Mouse (Mus musculus): ENCODE data around the gene Hoxa10. TPM values are rescaled to one million over a fixed set of nuclear protein-coding genes. Genes with fewer than 3 reads are reported as not detected.

The Hoxa10 gene
- polyA plus RNA-seq, 1 experiment from 2014 or later: not detected

- Histone ChIP-seq H3K4me3 (ENCODE audit: low read length) (no peak overlapping the region), H3K4me2 (ENCODE audit: low read depth, low read length) (no peak overlapping the region), H3K4me1 (ENCODE audit: control insufficient read depth, insufficient read depth, low read length) (no peaks in the 10 kb centered on the region), H3K9ac (ENCODE audit: low read length) (no peak overlapping the region), H3K27me3 (ENCODE audit: control insufficient read depth, insufficient read depth, low read length) (peaks cover 92% of the 10 kb centered on the region), H3K36me3 (ENCODE audit: control insufficient read depth, insufficient read depth) (no peaks in the 10 kb centered on the region), H3K9me3 (replicated peaks; ENCODE audit: control insufficient read depth, low read length) (no peaks in the 10 kb centered on the region), H3K27ac (ENCODE audit: low read length) (no peak overlapping the region)
- ATAC-seq (replicated peaks; ENCODE audit: extremely low read depth, insufficient read depth, low FRiP score): no peak
- WGBS: 12% methylated on average over 22 of the region's 22 CpGs
Observed at GRCm38 (mm10) chr6:52272766-52273655, 32.4 kb upstream of the Hoxa10 start.

DNA sequence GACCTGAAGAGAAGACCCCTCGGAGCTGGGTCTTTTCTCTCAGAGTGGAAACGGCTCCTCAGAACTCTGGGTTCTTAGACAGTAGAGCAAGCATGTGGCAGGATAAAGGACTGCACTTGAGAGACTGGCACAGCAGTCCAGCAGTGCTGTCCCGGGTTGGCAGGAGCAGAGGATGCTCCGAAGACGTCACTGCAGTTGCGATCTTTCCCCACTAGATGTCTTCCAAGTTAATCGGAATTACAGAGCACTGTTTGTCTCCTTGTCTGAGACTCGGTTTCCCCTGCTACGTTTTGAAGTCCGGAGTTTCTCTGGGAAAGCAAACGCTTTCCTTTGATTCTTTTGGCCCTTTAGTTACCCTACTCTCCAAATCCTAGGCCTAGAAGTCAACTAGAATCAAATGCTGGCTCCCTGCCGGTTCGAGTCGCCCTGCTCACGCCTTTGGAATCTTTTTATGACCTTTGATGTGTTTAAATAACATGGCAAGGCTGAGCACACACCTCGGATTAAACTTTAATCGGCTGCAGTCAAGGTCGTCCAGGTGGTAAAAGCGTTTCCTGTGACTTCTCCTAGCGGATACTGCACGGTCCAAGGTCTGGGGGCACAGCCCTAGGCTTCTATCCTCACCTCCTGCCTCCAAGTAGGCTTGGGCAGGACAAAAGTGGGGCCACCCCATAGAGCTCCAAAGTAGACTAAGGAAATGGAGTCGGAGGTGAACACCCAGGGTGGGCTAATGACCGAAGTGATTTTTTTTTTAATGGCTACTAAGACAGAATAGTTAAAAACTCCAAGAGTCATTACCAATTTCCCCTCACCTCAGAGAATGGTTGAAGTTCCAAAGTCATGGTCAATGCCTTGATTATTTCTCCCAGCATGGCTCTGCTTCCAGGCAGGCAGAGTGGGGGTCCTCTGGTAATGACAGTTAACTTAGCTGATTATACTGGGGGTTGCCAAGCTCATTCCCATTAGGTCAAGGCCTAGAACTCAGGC, 30.1 kb upstream of the Hoxa10 start:
- peaks cover 90% of the 10 kb centered on the region for H3K27me3 ChIP-seq (ENCODE audit: control insufficient read depth, insufficient read depth, low read length)
- ATAC-seq (replicated peaks; ENCODE audit: extremely low read depth, insufficient read depth, low FRiP score): no peak
- H3K4me3 ChIP-seq (ENCODE audit: low read length): no peak overlapping the region
- H3K9ac ChIP-seq (ENCODE audit: low read length): no peak overlapping the region
- H3K36me3 ChIP-seq (ENCODE audit: control insufficient read depth, insufficient read depth): no peaks in the 10 kb centered on the region
- WGBS: 11% methylated on average over 23 of the region's 23 CpGs
- H3K4me2 ChIP-seq (ENCODE audit: low read depth, low read length): no peak overlapping the region
- no peaks in the 10 kb centered on the region for H3K4me1 ChIP-seq (ENCODE audit: control insufficient read depth, insufficient read depth, low read length)
- no peak overlapping the region for H3K27ac ChIP-seq (ENCODE audit: low read length)
- H3K9me3 ChIP-seq (replicated peaks; ENCODE audit: control insufficient read depth, low read length): no peaks in the 10 kb centered on the region

DNA sequence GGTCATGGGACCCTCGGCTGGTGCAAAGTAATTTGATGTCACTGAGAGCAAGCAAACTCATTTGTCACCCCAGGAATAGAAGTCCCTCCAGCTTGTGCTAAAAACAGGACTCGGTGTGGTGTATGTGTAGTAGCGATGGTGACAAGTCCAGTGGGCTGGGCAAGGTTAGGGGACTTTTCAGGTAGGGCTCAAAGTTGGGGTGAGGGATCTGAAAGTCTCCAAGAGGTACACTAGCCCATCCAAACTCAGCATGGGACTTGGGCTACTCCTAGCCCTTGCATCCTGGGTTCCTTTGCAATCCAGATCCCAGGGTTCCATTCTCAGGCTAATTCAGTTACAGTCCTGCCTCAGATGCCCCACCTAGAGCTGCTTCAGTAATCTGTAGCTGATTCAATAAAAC, 28.1 kb upstream of the Hoxa10 start:
- H3K27me3 ChIP-seq (ENCODE audit: control insufficient read depth, insufficient read depth, low read length): peaks cover 93% of the 10 kb centered on the region

DNA sequence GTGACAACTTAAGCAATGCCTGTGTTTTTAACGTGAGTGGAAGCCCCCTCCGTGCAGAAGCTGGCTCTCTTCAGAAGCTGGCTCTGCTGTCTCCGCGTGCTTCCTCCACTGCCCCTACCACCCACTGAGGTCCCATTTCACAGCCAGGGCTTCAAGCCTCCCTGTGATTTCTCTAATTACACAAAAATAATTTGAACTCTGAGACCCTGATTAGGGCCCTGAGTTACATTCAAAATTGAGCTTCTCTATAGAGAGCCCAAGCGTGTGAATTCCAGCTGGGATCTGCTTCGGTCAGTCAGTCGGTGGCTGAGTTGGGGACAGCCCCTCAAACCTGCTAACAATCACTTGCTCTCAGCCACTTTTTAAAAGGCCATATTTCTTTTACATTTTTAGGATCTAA, 27.7 kb upstream of the Hoxa10 start:
- WGBS: 6% methylated on average over 7 of the region's 7 CpGs
- H3K9me3 ChIP-seq (replicated peaks; ENCODE audit: control insufficient read depth, low read length): no peaks in the 10 kb centered on the region
- no peak overlapping the region for H3K4me2 ChIP-seq (ENCODE audit: low read depth, low read length)
- H3K27ac ChIP-seq (ENCODE audit: low read length): no peak overlapping the region
- H3K27me3 ChIP-seq (ENCODE audit: control insufficient read depth, insufficient read depth, low read length): peaks cover 93% of the 10 kb centered on the region
- no peaks in the 10 kb centered on the region for H3K4me1 ChIP-seq (ENCODE audit: control insufficient read depth, insufficient read depth, low read length)
- ATAC-seq (replicated peaks; ENCODE audit: extremely low read depth, insufficient read depth, low FRiP score): no peak
- no peak overlapping the region for H3K9ac ChIP-seq (ENCODE audit: low read length)
- no peak overlapping the region for H3K4me3 ChIP-seq (ENCODE audit: low read length)
- no peaks in the 10 kb centered on the region for H3K36me3 ChIP-seq (ENCODE audit: control insufficient read depth, insufficient read depth)

More for the DNA sequence above, 28.1 kb upstream of the Hoxa10 start:
- H3K4me2 ChIP-seq (ENCODE audit: low read depth, low read length): no peak overlapping the region
- H3K9ac ChIP-seq (ENCODE audit: low read length): no peak overlapping the region
- H3K4me3 ChIP-seq (ENCODE audit: low read length): no peak overlapping the region
- 8% methylated on average over 3 of the region's 3 CpGs for WGBS
- no peak for ATAC-seq (replicated peaks; ENCODE audit: extremely low read depth, insufficient read depth, low FRiP score)
- no peaks in the 10 kb centered on the region for H3K36me3 ChIP-seq (ENCODE audit: control insufficient read depth, insufficient read depth)
- no peak overlapping the region for H3K27ac ChIP-seq (ENCODE audit: low read length)
- H3K9me3 ChIP-seq (replicated peaks; ENCODE audit: control insufficient read depth, low read length): no peaks in the 10 kb centered on the region
- H3K4me1 ChIP-seq (ENCODE audit: control insufficient read depth, insufficient read depth, low read length): no peaks in the 10 kb centered on the region

- 9% methylated on average over 3 of the region's 3 CpGs for WGBS
Observed at GRCm38 (mm10) chr6:52267691-52268090, 27.0 kb upstream of the Hoxa10 start.

DNA sequence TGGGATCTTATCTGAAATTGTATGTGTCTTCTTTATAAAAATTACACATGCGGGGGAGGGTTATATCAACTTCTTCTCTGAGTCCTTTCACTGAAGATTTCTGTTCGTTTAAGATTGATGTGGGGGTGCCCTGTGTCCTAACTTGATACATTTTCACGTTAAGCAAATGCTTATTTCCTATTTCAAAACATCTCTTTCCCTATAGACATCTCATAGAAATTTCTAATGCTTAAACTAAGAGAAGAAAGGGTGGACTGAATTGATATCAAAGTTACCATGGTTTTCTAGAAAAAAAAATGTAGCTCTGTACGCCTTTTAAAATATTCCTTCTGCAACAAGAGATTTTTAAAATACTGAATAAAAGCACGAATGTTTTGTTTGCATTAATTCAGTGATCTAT, 26.6 kb upstream of the Hoxa10 start:
- Histone ChIP-seq H3K27me3 (ENCODE audit: control insufficient read depth, insufficient read depth, low read length) (peaks cover 91% of the 10 kb centered on the region), H3K9me3 (replicated peaks; ENCODE audit: control insufficient read depth, low read length) (no peaks in the 10 kb centered on the region), H3K9ac (ENCODE audit: low read length) (no peak overlapping the region), H3K36me3 (ENCODE audit: control insufficient read depth, insufficient read depth) (no peaks in the 10 kb centered on the region), H3K4me3 (ENCODE audit: low read length) (no peak overlapping the region), H3K4me1 (ENCODE audit: control insufficient read depth, insufficient read depth, low read length) (no peaks in the 10 kb centered on the region), H3K4me2 (ENCODE audit: low read depth, low read length) (no peak overlapping the region), H3K27ac (ENCODE audit: low read length) (no peak overlapping the region)
- WGBS: 21% methylated on average over 5 of the region's 5 CpGs
- ATAC-seq (replicated peaks; ENCODE audit: extremely low read depth, insufficient read depth, low FRiP score): no peak

More at GRCm38 (mm10) chr6:52267691-52268090, 27.0 kb upstream of the Hoxa10 start:
- Histone ChIP-seq H3K27ac (ENCODE audit: low read length) (no peak overlapping the region), H3K27me3 (ENCODE audit: control insufficient read depth, insufficient read depth, low read length) (peaks cover 93% of the 10 kb centered on the region), H3K4me2 (ENCODE audit: low read depth, low read length) (no peak overlapping the region), H3K4me3 (ENCODE audit: low read length) (no peak overlapping the region), H3K9me3 (replicated peaks; ENCODE audit: control insufficient read depth, low read length) (no peaks in the 10 kb centered on the region), H3K9ac (ENCODE audit: low read length) (no peak overlapping the region), H3K4me1 (ENCODE audit: control insufficient read depth, insufficient read depth, low read length) (no peaks in the 10 kb centered on the region), H3K36me3 (ENCODE audit: control insufficient read depth, insufficient read depth) (no peaks in the 10 kb centered on the region)
- ATAC-seq (replicated peaks; ENCODE audit: extremely low read depth, insufficient read depth, low FRiP score): no peak

DNA sequence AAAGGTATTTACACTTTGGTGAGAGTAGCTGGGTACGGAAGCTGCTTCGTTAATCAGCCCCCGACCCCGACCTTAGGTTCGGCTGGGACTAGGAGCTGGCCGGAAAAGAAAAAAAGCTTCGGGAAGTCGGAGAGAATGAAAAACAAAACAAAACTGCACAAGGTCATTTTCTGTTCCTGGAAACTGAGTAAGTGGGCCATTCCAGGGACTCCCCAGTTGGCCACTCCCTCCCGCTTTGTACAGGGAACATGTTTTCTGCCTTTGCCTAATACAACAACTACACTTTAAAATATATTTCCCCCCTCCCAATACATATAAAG, 26.0 kb upstream of the Hoxa10 start:
- H3K9me3 ChIP-seq (replicated peaks; ENCODE audit: control insufficient read depth, low read length): no peaks in the 10 kb centered on the region
- H3K4me1 ChIP-seq (ENCODE audit: control insufficient read depth, insufficient read depth, low read length): no peaks in the 10 kb centered on the region
- ATAC-seq (replicated peaks; ENCODE audit: extremely low read depth, insufficient read depth, low FRiP score): no peak
- H3K9ac ChIP-seq (ENCODE audit: low read length): no peak overlapping the region
- no peak overlapping the region for H3K27ac ChIP-seq (ENCODE audit: low read length)
- no peak overlapping the region for H3K4me2 ChIP-seq (ENCODE audit: low read depth, low read length)
- H3K4me3 ChIP-seq (ENCODE audit: low read length): no peak overlapping the region
- H3K27me3 ChIP-seq (ENCODE audit: control insufficient read depth, insufficient read depth, low read length): peaks cover 94% of the 10 kb centered on the region
- 3% methylated on average over 9 of the region's 9 CpGs for WGBS
- no peaks in the 10 kb centered on the region for H3K36me3 ChIP-seq (ENCODE audit: control insufficient read depth, insufficient read depth)

DNA sequence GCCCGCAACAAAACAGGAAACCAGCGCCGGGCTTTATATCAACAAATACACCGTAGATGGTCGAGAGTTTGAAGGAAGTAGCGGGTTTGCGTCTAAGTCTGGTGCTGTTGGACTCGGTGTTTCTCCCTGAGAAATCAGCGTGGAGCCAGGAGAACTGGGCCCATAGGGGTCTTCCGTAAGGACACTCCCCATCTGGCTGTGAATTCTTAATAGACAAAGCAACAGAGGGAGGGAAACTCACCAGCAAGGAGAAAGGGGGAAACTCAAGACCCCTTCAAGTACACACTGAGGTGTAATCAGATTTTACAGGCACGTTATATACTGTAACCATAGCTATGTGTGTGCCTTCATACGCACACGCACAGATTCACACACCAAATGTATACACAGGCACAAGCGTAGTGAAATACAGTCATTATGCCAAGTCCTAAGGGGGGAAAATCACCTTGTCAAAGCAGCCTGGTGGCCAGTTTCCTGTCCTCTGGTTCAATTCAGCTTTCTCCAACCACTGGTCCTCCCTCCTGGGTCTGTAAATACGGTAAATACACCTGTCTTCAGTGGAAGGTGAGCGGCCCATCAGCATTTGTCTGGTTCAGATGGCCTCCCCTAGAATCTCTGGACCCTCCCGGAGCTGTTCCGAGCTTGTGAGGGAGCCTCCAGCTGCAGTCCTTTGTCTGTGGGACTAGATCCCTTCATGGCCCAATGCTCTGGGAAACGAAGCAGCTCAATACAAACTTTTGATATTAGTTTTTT, 25.4 kb upstream of the Hoxa10 start:
- Histone ChIP-seq H3K36me3 (ENCODE audit: control insufficient read depth, insufficient read depth) (no peaks in the 10 kb centered on the region), H3K4me2 (ENCODE audit: low read depth, low read length) (no peak overlapping the region), H3K9me3 (replicated peaks; ENCODE audit: control insufficient read depth, low read length) (no peaks in the 10 kb centered on the region), H3K9ac (ENCODE audit: low read length) (no peak overlapping the region), H3K4me3 (ENCODE audit: low read length) (no peak overlapping the region), H3K27me3 (ENCODE audit: control insufficient read depth, insufficient read depth, low read length) (peaks cover 92% of the 10 kb centered on the region), H3K27ac (ENCODE audit: low read length) (no peak overlapping the region), H3K4me1 (ENCODE audit: control insufficient read depth, insufficient read depth, low read length) (no peaks in the 10 kb centered on the region)
- no peak for ATAC-seq (replicated peaks; ENCODE audit: extremely low read depth, insufficient read depth, low FRiP score)
- 2% methylated on average over 19 of the region's 19 CpGs for WGBS

Measured in heart, embryonic 16.5 days (tissue).